Mouse (Mus musculus) stomach, embryonic 14.5 days (tissue): ENCODE measurements around the gene Slc13a3. TPM values are rescaled to one million over a fixed set of nuclear protein-coding genes. Genes with fewer than 3 reads are reported as not detected.

Experiments
- ATAC-seq: fragments of 200-750 bp; cut with Nextera tagmentation; 2 replicates; pipeline ENCODE4 v1.8.0; 2017; ENCODE audit warnings: low read depth, moderate TSS enrichment; ENCODE audit not compliant: insufficient number of reproducible peaks, insufficient read depth, low FRiP score
- H3K27ac ChIP-seq: fragments of 300-500 bp; sonication (generic); 2 replicates; pipeline ENCODE4 v1.5.1; 2014; ENCODE audit warnings: mild to moderate bottlenecking, low read length, moderate library complexity, mixed read lengths
- H3K27me3 ChIP-seq: fragments of 300-500 bp; sonication (generic); 2 replicates; pipeline ENCODE4 v1.6.1; 2014; ENCODE audit warnings: low read length, control low read depth, mixed read lengths; ENCODE audit not compliant: control insufficient read depth, insufficient read depth
- H3K36me3 ChIP-seq: fragments of 300-500 bp; sonication (generic); 2 replicates; pipeline ENCODE4 v1.6.1; 2014; ENCODE audit warnings: mild to moderate bottlenecking, control low read depth, low read length, moderate library complexity, mixed read lengths; ENCODE audit not compliant: control insufficient read depth, insufficient read depth
- H3K4me1 ChIP-seq: fragments of 300-500 bp; sonication (generic); 2 replicates; pipeline ENCODE4 v1.6.1; 2014; ENCODE audit warnings: low read length, control low read depth, mixed read lengths; ENCODE audit not compliant: control insufficient read depth, insufficient read depth
- H3K4me2 ChIP-seq: fragments of 300-500 bp; sonication (generic); replicated peaks from 2 replicates; pipeline ENCODE4 v1.6.1; 2014; ENCODE audit warnings: low read depth, low read length, control low read depth
- H3K4me3 ChIP-seq: fragments of 300-500 bp; sonication (generic); 2 replicates; pipeline ENCODE4 v1.5.1; 2014; ENCODE audit warnings: low read depth, low read length, control low read depth
- H3K9ac ChIP-seq: fragments of 300-500 bp; sonication (generic); replicated peaks from 2 replicates; pipeline ENCODE4 v1.6.1; 2014; ENCODE audit warnings: low read depth, mild to moderate bottlenecking, control low read depth, low read length, moderate library complexity, mixed read lengths
- H3K9me3 ChIP-seq: fragments of 300-500 bp; sonication (generic); 2 replicates; pipeline ENCODE4 v1.6.1; 2016; ENCODE audit warnings: low read depth, low read length, control low read depth; ENCODE audit not compliant: control insufficient read depth
- WGBS: fragments of 180-500 bp; shearing (Covaris S2); extraction: QIAGEN DNeasy Blood & Tissue Kit; methylation state at CpG from one replicate; pipeline ENCODE4 v1.1.7; 2014; 5-methylcytosine and 5-hydroxymethylcytosine counted together
- polyA plus RNA-seq: library from polyadenylated mRNA; unstranded; fragments of >200 nt; fragmentation: Nextera tagmentation; extraction: Ambion mirVana; gene quantifications from 2 replicates; pipeline ENCODE4 v1.2.1, GENCODE M21; 2014

The Slc13a3 gene
- polyA plus RNA-seq, 1 experiment from 2014 or later: 0.38 TPM

DNA sequence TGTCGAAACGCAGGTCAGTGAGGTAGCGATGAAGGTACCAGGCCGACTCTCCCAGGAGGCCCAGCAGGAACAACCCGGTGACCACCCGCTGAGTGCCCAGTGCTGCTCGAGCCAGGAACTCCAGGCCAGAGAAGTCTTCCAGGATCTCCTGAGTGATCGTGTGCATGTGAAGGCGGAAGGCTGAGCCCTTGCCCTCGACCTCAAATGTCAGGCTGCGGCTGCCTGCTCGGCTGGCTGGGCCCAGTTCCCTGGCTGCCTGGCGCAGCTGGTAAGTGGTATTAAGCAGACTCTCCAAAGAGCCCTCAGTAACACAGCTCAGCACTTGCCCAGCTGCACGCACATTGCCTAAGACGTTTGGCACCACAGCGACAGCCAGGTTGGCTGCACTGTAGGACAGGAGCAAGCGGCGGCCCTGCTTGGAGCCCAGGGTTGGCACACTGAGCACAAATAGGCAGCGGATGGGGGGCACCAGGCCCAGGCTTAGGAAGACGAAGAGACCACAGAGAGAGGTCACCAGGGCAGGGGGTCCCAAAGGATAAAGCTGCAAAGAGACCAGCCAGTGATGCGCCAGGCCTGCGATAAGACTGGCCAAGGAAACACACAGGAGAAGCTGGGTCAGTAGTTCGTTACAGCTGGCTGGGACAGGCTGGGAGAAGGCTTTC lies 75.4 kb downstream of the Slc13a3 start:
- no peaks in the 10 kb centered on the region for H3K27me3 ChIP-seq
- ATAC-seq: no peak
- no peak overlapping the region for H3K9ac ChIP-seq
- no peak overlapping the region for H3K4me2 ChIP-seq
- no peaks in the 10 kb centered on the region for H3K36me3 ChIP-seq
- 71% methylated on average over 23 of the region's 23 CpGs for whole genome bisulfite sequencing
- H3K4me3 ChIP-seq: no peak overlapping the region
- no peaks in the 10 kb centered on the region for H3K9me3 ChIP-seq
- H3K4me1 ChIP-seq: peaks cover 5% of the 10 kb centered on the region; the same call in 1 of the 2 replicates
- no peak overlapping the region for H3K27ac ChIP-seq

DNA sequence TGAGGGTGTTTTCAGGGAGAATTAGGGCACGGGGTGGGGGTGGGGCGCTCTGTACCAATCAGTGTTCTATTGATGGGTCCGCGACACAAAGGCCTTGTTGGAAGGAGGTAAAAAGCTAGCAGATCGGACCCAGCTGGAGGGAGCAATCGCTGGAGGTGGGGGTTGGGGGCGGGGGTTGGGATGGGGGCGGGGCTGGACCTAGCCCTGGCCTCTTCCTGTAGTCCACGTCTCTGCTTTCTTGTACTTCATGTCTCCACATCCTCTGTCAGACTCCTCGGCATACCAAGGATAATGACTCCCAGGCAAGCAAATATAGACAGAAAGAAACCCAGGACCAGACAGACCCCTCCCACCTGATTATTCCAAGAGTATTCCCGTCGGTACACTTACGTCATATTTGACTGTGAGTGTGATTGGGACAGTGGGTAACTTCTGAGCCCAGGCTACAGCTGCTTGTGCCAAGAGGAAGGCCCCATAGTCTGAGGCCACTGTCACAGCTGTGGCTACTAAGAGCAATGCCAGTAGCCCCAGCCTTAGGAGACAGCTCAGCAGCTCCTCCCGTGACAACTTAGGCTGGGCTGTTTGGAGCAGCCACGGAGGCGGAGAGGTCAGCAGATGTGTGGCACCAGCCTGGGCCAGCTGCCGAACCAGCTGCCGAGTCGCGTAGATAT lies 76.1 kb downstream of the Slc13a3 start:
- no peak for ATAC-seq
- no peak overlapping the region for H3K4me2 ChIP-seq
- H3K36me3 ChIP-seq: no peaks in the 10 kb centered on the region
- WGBS: 39% methylated on average over 20 of the region's 20 CpGs
- no peaks in the 10 kb centered on the region for H3K27me3 ChIP-seq
- no peak overlapping the region for H3K27ac ChIP-seq
- no peak overlapping the region for H3K4me3 ChIP-seq
- H3K4me1 ChIP-seq: peaks cover 5% of the 10 kb centered on the region; the same call in 1 of the 2 replicates
- no peaks in the 10 kb centered on the region for H3K9me3 ChIP-seq
- H3K9ac ChIP-seq: no peak overlapping the region

DNA sequence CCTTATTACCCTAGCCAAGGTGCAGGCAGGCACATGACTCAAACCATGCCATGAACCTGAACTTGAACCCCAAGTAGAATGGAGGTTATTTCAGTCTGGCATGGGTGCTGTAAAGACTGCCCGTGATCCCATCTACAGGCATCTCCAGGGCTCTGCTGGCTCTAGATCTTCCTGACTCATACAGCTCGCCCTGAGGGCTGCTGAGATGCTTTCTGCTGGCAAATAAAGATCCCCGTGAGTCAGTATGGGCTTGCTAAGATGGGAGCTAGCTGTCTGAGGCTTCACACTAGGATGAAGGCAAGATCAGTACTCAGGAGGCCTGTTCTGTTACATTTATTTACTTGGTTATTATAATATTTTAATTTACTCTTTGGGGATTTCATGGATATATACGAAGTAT lies 80.9 kb downstream of the Slc13a3 start:
- no peaks in the 10 kb centered on the region for H3K9me3 ChIP-seq
- 79% methylated on average over 4 of the region's 4 CpGs for WGBS

DNA sequence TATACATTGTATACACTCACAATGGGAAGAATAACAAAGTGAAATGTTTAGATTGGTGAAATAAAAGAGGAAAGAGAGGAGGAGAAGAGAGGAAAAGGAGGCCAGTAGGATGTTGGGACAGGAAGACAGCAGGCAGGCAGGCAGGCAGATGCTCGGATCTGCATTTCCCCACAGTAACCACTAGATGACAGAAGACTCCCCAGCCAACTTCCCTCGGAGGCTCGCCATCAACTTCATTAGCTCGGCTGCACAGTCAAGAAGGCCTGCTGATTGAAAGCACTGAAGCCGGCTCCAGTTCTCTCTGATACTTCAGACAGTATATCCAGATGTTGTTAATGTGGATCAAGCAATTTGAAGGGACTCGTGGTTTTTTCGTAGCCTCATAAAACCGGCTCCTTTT lies 81.5 kb downstream of the Slc13a3 start:
- 17% methylated on average over 8 of the region's 8 CpGs for WGBS

More for the DNA sequence above, 80.9 kb downstream of the Slc13a3 start:
- Histone ChIP-seq H3K27ac (no peak overlapping the region), H3K4me1 (peaks cover 2% of the 10 kb centered on the region; the same call in 1 of the 2 replicates), H3K4me2 (no peak overlapping the region), H3K9ac (no peak overlapping the region), H3K4me3 (no peak overlapping the region), H3K27me3 (no peaks in the 10 kb centered on the region), H3K36me3 (no peaks in the 10 kb centered on the region)
- no peak for ATAC-seq

DNA sequence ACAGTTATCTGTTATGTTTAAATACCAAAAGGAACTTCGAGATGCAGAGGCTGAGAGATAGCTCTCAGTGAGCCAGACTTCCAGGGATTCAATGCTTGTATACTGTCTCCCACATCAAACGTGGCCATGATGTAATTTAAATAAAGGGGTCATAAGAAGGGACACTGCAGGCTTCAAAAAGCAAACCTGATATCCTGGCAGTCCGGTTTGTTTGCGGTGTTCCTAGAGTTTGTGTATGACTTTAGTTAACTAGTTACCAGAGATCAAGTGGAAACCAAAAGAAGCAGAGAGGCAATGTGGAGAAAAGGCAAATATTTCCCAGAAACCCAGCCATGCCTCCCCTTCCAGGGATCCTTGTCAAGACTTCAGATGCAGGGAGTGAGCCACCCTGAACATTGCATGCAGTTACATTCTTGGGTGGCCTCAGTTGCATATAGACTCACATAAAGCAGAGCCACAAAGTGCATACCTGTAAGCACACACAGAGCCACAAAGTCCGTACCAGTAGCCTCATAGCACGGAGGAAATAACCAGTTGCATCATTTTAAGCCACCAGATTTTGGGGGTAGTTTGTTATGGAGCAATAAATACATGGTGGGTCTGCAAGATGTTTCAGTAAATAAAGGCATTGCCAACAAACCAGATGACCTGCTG lies 83.6 kb downstream of the Slc13a3 start:
- 66% methylated on average over 6 of the region's 6 CpGs for whole genome bisulfite sequencing

More for the DNA sequence above, 81.5 kb downstream of the Slc13a3 start:
- 0 out of 2 replicates have a peak, but pooled peaks cover 2% of the 10 kb centered on the region for H3K36me3 ChIP-seq
- no peak overlapping the region for H3K4me3 ChIP-seq
- no peak overlapping the region for H3K4me2 ChIP-seq
- no peak overlapping the region for H3K9ac ChIP-seq
- H3K9me3 ChIP-seq: no peaks in the 10 kb centered on the region
- H3K27ac ChIP-seq: no peak overlapping the region
- ATAC-seq: no peak
- H3K4me1 ChIP-seq: peaks cover 5% of the 10 kb centered on the region; the same call in 1 of the 2 replicates
- no peaks in the 10 kb centered on the region for H3K27me3 ChIP-seq

DNA sequence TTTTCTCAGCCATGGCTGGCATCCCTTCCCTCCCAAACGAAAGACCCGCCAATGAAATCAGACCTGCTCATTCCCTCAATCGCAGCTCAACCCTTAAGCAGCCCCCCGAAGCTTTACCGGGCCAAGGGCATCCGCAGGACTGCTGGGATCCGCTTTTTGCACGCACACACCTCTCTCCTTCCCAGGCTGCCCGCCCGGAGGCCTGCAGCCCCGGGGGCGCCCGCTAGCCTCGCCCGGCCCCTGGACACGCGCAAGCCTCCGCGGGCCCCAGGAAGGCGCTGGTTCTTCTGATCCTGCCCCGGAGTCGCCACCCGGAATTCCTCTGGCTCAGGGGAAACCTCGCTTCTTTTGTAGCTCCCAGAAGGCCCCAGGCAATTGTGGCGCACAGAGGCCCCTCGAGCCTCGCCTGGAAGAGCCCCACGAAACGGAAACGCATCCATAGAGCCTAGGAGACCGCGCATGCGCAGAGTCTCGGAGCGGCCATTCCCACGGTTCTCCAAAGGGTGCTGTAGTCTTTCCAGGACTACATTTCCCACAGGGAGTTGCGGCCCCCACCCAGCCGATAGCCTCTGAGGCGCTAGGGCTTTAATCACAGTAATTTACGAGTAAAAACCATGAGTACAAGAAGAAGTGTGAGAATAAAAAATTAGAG lies 85.1 kb downstream of the Slc13a3 start, which contains the start of gene Zfp334:
Zfp334 (minus strand) TSS at position 416 of the 652 bp plus-strand sequence.
- Histone ChIP-seq H3K36me3 (peaks cover 37% of the 10 kb centered on the region), H3K27me3 (no peaks in the 10 kb centered on the region), H3K4me1 (peaks cover 5% of the 10 kb centered on the region; the same call in 1 of the 2 replicates), H3K9me3 (no peaks in the 10 kb centered on the region), H3K4me3 (peak within 1 kb of the TSS; percentile 57), H3K27ac (peak within 1 kb of the TSS; percentile 82), H3K4me2 (peak within 1 kb of the TSS; percentile 57), H3K9ac (peak within 1 kb of the TSS; percentile 68)
- peak; percentile 90 for ATAC-seq
- under 1% methylated on average over 40 of the region's 40 CpGs for WGBS

More for the DNA sequence above, 83.6 kb downstream of the Slc13a3 start:
- no peak for ATAC-seq
- no peak overlapping the region for H3K27ac ChIP-seq
- no peak overlapping the region for H3K4me2 ChIP-seq
- H3K4me3 ChIP-seq: no peak overlapping the region
- peaks cover 5% of the 10 kb centered on the region; the same call in 1 of the 2 replicates for H3K4me1 ChIP-seq
- H3K9me3 ChIP-seq: no peaks in the 10 kb centered on the region
- H3K27me3 ChIP-seq: no peaks in the 10 kb centered on the region
- peaks cover 23% of the 10 kb centered on the region for H3K36me3 ChIP-seq
- H3K9ac ChIP-seq: no peak overlapping the region

DNA sequence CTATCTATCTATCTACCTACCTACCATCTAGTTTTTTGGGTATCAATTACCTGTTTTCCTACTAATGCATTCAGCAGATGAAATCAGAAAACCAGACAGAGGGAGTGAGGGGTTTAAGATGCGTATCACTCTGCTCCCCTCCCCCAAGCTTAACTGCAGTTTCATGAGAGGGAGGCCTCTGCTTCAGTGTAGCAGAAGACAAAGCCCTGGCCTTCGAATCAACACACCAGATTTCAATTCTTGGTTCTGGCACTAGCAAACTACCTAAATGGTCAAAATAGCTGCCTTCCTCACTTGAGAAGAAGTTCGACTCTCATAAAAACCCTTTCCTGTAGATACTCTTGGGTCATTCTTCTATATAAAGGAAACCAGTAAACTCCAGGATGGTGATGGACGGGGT lies 85.7 kb downstream of the Slc13a3 start:
- WGBS: 10% methylated on average over 4 of the region's 4 CpGs
- H3K27ac ChIP-seq: peak overlapping the region; percentile 82
- ATAC-seq: no peak
- H3K36me3 ChIP-seq: peaks cover 43% of the 10 kb centered on the region
- H3K9ac ChIP-seq: peak overlapping the region; percentile 68
- no peaks in the 10 kb centered on the region for H3K27me3 ChIP-seq
- H3K9me3 ChIP-seq: no peaks in the 10 kb centered on the region
- peak overlapping the region; percentile 57 for H3K4me2 ChIP-seq
- H3K4me1 ChIP-seq: peaks cover 5% of the 10 kb centered on the region; the same call in 1 of the 2 replicates
- H3K4me3 ChIP-seq: peak overlapping the region; percentile 57

DNA sequence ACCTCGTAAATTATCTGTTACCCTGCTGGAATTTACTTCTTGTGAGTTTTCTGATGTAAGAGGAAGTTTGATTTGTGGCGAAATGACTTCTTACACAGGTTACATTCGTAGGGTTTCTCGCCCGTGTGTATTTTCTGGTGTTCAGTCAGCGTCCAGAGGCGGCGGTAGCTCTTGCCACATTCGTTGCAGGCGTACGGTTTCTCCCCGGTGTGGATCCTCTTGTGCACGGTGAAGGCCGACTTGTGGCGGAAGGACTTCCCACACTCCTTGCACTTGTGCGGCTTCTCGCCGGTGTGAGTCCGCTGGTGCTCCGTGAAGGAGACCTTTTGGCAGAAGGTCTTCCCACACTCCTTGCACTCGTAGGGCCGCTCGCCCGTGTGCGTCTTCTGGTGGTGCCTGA lies 93.0 kb downstream of the Slc13a3 start:
- H3K27me3 ChIP-seq: no peaks in the 10 kb centered on the region
- no peaks in the 10 kb centered on the region for H3K4me1 ChIP-seq
- H3K27ac ChIP-seq: no peak overlapping the region
- no peaks in the 10 kb centered on the region; the same call in 1 of the 2 replicates for H3K9me3 ChIP-seq
- H3K4me3 ChIP-seq: no peak overlapping the region
- no peak overlapping the region for H3K4me2 ChIP-seq
- no peak for ATAC-seq
- H3K36me3 ChIP-seq: peaks cover 81% of the 10 kb centered on the region
- 95% methylated on average over 25 of the region's 25 CpGs for WGBS
- no peak overlapping the region for H3K9ac ChIP-seq
